Mouse (Mus musculus) adrenal gland, postnatal 14 days (tissue): ENCODE data around the gene Plcb1. TPM values are rescaled to one million over a fixed set of nuclear protein-coding genes. Genes with fewer than 3 reads are reported as not detected.
"Not testable (repeated sequence)": the region's sequence is repeated elsewhere in the genome, so short reads cannot be mapped to it uniquely, and the experiment has no call there.

Experiments used
- DNase-seq: peaks from one replicate; pipeline ENCODE4 v3.0.0; 2021; ENCODE audit warnings: mixed read lengths
- total RNA-seq: library from RNA; stranded (reverse); gene quantifications from 2 replicates; pipeline ENCODE4 v1.2.3, GENCODE M21; 2021

The Plcb1 gene
- total RNA-seq, 1 experiment from 2014 or later, result 56.2 TPM

DNA sequence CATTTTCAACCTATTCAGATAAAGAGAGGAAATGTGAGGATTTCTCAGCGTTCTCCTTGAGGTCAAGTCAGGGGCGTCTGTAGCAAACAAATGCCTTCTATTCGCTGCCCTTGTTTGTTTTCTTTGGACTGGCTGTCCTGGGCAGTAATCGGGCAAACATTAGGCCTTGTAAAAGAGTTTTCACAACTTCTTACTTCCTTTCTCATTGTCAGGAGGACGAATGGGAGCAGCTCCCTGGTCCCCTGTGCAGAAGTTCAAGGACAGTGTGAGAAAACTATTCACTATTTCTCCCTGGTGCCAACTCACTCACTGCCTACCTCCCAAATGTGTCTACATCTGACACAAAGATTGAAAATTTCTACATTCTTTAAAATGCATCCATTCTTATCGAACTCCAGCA, 188.8 kb downstream of the Plcb1 start:
- DNase-seq, result peak; percentile 55

DNA sequence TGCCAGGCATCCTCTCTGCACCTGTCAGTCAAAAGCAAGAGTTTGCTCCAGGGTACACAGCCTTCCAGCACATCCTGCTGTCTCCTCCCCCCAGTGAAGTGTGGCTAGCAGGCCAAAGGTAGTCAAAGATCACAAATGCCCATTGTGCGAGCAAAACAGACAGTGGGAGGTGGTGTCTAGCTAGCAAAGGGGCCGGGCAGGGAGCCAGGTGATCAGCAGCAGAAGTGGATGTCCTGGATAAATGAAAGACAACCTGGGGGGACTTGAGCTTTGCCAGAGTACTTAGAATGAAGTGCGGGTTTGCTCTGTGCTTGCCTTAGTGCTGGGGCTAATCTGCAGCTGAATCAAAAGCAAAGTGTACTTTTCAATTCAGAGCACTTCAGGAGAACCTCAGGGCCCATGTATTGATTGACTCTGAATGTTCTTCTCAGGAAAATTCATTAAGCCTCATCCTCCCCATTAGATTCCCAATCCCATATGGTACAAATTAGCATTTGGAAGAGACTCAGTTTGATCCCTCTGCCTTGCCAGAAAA, 191.0 kb downstream of the Plcb1 start:
- DNase-seq, result peak; percentile 10

DNA sequence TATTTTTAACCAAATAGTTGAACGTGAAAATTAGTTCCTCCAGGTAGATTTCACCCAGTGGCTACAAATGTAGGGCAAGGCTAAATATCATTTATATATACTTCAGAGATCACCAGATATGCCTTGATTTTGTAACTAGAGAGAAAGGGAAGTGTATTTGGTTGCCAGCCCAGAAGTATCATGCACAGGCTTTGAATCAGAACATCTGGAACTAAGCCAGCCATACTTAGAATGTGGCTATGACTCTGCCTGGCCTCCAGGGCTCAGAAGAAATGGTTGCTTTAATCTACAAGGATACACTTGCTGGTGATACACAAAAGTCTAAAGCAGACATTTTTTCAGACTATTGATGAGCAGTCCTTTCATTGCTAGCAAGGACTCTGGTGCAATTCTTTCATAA, 191.8 kb downstream of the Plcb1 start:
- DNase-seq, result peak; percentile 32

GRCm38 (mm10) chr2:134981394-134981793, 195.5 kb downstream of the Plcb1 start:
- DNase-seq, result no peak

GRCm38 (mm10) chr2:134984884-134985283, 199.0 kb downstream of the Plcb1 start:
- no peak for DNase-seq

GRCm38 (mm10) chr2:134987978-134988377, 202.1 kb downstream of the Plcb1 start:
- peak; percentile 20 for DNase-seq

DNA sequence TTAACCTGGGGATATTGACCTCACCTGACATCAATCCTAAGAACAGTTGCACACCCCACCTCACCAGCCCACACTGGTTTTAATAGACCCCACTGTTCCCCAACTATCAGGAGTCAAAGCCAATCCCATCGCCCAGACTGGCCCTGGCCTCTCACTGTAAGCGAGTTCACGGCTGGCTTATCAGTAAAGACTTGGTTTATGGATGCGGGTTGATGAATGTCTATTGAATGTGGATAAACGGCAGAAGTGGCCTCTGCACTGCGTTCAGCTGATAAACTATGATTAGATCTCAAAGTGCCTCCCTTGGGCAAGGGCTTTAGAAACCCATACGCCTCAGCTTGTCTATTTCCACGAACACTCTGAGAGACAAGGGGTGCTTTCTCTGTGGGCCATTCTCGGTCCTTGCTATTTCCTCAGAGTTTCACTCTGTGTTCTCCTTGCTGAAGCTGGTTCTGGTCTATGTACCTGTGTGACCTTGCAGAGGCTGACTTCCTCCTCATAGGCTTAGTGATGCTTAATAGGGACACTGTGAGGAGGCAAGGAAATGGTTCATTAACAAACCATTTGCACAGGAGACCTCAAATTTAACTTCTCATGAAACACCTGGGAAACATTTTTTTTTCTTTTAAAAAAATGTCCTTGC, 203.9 kb downstream of the Plcb1 start:
- no peak for DNase-seq

GRCm38 (mm10) chr2:135007134-135007533, 221.3 kb downstream of the Plcb1 start:
- peak; percentile 16 for DNase-seq

DNA sequence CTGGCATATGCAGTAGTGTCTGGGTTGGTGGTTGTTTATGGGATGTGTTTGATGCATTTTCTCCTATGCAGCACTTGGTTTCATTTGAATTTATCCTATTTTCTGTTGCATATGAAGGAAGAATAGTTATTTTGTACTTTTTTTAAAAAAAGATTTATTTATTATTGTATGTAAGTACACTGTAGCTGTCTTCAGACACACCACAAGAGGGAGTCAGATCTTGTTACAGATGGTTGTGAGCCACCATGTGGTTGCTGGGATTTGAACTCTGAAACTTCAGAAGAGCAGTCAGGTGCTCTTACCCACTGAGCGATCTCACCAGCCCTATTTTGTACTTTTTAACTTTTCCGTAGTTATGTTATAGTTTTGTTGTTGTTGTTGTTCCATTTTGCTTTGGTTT, 222.0 kb downstream of the Plcb1 start:
- DNase-seq, result not testable (repeated sequence)

GRCm38 (mm10) chr2:135010371-135010770, 224.5 kb downstream of the Plcb1 start:
- DNase-seq, result no peak

DNA sequence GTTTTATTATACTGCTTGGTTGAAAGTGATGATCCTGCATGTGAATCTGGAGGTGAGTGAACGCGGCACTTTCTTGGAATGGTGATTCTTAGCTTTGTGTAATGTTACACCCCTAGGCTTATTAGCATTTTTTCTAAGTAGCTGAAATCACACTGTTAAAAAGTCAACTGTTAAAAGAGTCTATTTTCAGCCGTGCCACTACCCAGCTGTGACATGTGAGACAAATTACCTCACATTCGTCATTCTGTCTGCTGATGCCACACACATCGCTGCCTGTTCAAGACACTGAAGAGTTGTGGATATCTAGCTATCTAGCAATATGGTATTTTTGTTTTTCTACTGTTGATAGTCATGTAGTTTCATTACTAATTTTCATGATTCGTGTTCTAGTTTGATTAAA, 229.6 kb downstream of the Plcb1 start:
- DNase-seq, result no peak

DNA sequence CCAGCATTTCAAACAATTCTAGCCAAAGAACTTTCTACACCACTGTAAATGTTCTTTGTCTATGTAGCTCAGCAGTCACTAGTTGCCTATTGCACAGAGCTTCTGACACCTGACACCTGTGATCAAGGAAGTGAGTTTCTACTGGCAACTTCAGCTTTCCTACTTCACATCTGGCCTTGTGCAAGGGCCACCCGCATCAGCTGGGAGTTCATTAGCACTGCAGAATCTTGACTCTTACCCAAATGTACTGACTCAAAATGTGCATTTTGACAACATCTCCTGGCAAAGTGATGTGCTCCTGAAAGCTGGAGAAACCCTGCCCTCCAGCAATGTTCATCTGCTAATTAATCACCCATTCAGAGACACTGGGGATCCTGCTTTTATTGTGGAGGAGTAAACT, 232.4 kb downstream of the Plcb1 start:
- DNase-seq, result no peak

DNA sequence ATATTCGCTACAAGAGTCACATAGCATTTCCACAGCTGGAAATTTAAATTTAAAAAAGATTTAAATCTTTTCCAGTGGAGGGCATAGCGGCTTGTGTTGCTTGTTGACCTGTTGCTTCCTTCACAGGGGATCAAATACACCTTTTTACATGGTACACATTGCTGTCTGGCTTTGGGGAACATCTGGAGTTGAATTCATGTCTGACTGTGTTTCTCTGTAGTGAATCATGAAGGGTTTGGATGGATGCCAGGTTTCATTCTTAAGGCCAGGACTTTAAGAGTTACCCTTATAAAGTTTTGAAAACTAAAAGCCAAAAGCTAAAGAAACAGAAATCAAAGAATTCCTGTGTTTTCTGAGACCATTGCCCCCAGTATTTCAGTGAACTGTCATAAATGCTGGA, 232.8 kb downstream of the Plcb1 start:
- no peak for DNase-seq

- DNase-seq, result no peak
These were observed 233.7 kb downstream of the Plcb1 start for GRCm38 (mm10) chr2:135019588-135019987.

DNA sequence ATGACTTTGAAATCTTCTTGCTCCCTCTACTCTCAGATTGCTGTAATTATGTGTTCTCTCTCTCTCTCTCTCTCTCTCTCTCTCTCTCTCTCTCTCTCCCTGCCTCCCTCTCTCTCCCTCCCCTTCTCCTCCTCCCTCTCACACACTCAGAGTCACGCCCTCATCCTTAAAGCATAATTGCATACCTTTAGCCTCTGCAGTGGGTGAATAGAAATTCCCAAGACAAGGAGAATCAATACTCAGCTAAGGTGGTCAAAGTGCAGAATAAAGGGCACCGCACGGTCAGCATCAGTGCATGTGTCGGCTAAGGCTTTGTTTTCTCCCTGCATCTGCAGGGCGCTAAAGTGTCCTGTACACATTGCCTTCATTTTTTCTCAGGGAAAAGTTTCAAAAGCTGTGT, 243.4 kb downstream of the Plcb1 start:
- DNase-seq, result no peak

DNA sequence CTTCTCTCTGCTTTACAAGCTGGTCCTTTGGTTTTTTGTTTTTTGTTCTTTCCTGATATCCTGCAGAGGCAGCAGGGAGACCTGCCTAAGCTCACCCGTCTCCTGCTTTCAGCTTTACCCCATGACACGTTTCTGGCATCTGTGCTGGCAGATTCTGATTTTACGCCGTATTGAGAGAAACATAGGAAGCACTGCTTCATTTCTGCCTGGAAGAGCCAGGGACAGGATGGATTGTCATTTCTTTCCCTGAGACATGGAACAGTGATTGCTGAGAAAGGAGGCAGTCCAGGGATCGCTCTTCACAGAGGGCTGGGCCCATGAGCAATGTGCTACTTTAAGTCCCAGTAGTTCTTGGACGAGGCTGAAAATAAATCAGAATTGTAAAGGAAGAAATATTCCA, 243.8 kb downstream of the Plcb1 start:
- DNase-seq, result no peak

DNA sequence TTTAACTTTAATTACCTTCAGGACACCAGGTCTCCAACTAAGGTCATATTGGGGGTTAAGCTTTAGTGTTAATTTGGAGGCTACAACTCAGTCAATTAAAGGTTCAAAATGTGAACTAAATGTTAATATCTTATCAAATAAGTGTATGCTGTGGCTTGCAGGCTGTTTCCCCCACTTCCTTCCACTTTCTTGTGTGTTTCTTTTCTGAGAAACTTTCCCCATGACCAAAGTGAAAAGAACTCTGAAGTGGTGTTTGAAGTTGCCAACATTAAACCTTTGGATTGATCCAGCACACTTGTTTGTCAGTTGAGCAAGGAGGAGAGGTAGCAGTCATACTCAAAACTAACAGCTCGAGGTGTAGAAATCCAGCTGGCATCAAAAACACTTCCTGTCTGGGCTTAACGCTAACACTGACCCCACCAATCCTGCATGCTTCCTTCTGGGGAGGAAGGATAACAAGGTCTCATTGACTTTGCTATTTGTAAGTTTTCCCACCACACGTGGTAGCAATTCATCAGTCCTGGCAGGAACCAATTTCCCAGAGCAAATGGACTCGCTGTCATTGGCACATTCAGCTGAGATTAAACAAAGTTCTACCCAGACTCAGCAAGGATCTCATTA, 249.9 kb downstream of the Plcb1 start:
- DNase-seq, result no peak

- no peak for DNase-seq
These were observed 262.9 kb downstream of the Plcb1 start for GRCm38 (mm10) chr2:135048791-135049190.

GRCm38 (mm10) chr2:135049283-135049682, 263.4 kb downstream of the Plcb1 start:
- DNase-seq, result peak; percentile 33

DNA sequence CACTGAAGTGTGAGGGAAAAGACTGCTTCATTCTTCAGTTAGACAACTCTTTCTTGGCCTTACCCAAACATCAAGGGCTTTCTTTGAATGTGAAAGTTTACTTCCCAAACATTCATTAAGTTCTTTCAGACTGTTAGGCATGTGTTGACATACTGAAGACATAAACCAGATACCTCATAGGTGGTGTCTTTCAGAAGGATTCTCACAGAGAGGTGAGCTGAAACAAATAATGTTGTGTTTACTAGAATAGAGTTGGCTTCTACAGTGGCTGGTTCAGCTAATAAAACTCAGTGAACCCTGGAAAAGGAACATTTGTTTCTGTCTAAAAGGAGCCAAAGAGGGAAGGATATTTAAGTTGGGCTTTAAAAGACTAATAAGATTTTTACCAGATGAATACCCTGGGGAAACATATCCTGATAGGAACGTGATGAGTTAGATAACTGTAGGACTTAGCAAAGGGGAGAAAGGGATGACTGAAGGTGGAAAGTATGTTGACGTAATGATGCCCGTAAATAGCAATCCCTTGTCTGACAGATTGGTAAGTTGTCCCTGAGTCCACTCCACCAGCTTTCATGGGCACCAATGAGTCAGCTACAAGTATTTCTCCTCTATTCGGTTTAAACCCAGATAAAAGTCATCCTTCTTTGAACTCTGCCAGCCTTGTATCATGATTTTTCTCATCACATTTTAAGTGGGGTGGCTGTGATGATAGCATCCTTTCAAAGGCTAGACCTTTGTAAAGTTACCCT, 265.8 kb downstream of the Plcb1 start:
- DNase-seq, result peak; percentile 47

DNA sequence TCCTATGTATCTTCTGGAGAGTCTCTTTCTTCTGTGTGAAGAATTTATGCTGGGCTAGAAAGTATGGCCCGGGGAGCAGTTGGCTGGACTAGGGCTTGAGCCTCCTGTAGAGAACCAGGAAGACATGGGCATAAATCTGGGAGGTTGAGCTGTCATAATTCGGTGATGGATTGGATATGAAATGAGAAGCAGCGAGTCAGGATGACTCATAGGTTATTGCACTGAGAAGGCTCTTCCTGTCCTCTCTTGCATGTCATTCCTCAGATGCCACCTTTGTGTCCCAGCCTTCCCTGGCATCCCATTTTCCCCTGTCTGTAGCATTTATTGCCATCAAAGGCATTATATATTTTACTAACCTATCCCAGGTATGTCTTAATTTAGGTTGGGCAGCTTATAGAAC, 267.5 kb downstream of the Plcb1 start:
- no peak for DNase-seq

- DNase-seq, result no peak
These were observed 281.6 kb downstream of the Plcb1 start for GRCm38 (mm10) chr2:135067419-135067818.

DNA sequence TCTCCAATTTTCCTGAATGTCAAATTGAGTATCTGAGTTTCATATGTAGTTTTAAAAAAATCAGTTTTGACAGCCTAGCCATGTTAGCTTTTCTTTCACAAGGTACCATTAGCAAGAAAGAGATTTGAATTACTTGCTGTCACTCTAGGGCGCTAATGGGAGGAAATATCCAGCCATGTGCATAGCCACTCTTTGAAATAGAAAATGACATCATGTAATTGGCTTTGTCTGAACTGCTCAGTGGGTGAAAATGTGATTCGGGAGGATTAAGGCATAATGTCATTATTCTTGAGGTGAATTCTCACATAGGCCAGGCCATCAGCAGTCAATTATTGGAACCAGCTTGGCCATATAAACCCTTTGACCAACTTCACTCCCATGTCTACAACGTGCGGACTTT, 285.5 kb downstream of the Plcb1 start:
- DNase-seq, result no peak
